In the genomic region with DNA sequence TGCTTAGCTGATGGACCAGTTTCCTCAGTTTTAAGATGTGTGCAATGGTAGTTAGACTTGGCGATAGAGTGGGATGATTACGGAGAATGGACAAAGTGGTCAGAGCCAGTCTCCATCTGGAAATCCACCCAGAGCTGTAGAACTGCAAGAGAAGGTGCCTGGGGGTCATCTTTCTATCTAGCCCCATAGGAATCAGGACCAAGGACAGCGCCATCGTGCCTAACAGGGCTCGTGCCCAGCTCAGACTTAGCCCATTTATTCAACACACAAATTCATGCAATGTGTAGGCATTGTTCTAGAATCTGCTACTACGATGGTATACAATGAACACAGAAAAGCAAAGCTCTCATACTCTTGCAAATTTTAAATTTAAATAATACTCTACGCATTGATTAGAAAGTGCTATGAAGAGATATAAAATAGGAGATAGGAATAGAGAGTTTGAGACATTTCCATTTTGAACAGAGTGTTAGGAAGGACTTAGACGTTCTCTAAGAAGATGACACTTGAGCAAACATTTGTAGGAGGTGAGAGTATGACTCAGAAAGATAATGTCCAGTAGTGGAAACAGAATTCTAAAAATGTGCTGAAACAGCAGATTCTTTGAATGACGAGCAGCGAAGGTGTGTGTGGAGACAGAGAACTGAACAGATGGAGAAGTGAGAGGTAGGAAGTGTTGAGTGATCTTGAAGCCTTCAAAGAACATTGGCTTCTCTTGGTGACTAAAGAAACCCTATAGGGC, we compare ENCODE assay signal across 12 mouse cellular contexts. TPM values are rescaled to one million over a fixed set of nuclear protein-coding genes. Genes with fewer than 3 reads are reported as not detected.
DNase-seq lines count a peak whose midpoint lies in the region; ATAC-seq and TF ChIP-seq lines count a peak whose summit lies in the region.
"Had no signal": no experiment of that assay in that cellular context is flagged by ENCODE, and none has a peak within 500 bp of the region (broad histone marks: within the 10 kb centered on the region; RNA-seq: fewer than 3 reads in every experiment).

No protein-coding gene starts in this region.

- no peak for TF ChIP-seq CTCF in hindbrain, postnatal 0 days (IDR thresholded peaks at IDR 0.05; ENCODE audit: low read depth)

- no peak overlapping the region for H3K4me2 ChIP-seq in hindbrain, embryonic 11.5 days (replicated peaks; ENCODE audit: low read depth, low read length)
- no peak overlapping the region for H3K4me2 ChIP-seq in hindbrain, postnatal 0 days (ENCODE audit: low read depth, low read length)
- H3K4me2 ChIP-seq: liver, embryonic 15.5 days had no signal

- H3K27me3 ChIP-seq in hindbrain, embryonic 11.5 days (ENCODE audit: control insufficient read depth, insufficient read depth, low read length), result no peaks in the 10 kb centered on the region
- no peaks in the 10 kb centered on the region for H3K27me3 ChIP-seq in hindbrain, postnatal 0 days (ENCODE audit: insufficient read depth, low read length)
- H3K27me3 ChIP-seq: liver, embryonic 15.5 days had no signal

- H3K36me3 ChIP-seq in hindbrain, embryonic 11.5 days (ENCODE audit: control insufficient read depth, insufficient read depth, low read length), result no peaks in the 10 kb centered on the region
- no peaks in the 10 kb centered on the region for H3K36me3 ChIP-seq in hindbrain, postnatal 0 days (ENCODE audit: insufficient read depth, low read length)
- H3K36me3 ChIP-seq: forebrain, embryonic 10.5 days; liver, embryonic 15.5 days had no signal

- ATAC-seq in hindbrain, embryonic 11.5 days (ENCODE audit: low FRiP score), result no peak
- no peak for ATAC-seq in hindbrain, postnatal 0 days

- WGBS in hindbrain, embryonic 11.5 days, result 57% methylated on average over 10 of the region's 10 CpGs
- WGBS in hindbrain, postnatal 0 days, result 57% methylated on average over 10 of the region's 10 CpGs

- H3K9me3 ChIP-seq in hindbrain, embryonic 11.5 days (ENCODE audit: control insufficient read depth, low read length), result no peaks in the 10 kb centered on the region
- H3K9me3 ChIP-seq in hindbrain, postnatal 0 days (ENCODE audit: low read length), result no peaks in the 10 kb centered on the region
- H3K9me3 ChIP-seq: forebrain, embryonic 10.5 days; liver, embryonic 15.5 days had no signal

- no peak overlapping the region for H3K4me3 ChIP-seq in hindbrain, embryonic 11.5 days (ENCODE audit: low read depth, low read length)
- H3K4me3 ChIP-seq in hindbrain, postnatal 0 days (ENCODE audit: low read length), result no peak overlapping the region
- H3K4me3 ChIP-seq: forebrain, embryonic 10.5 days; liver, embryonic 15.5 days had no signal

- H3K4me1 ChIP-seq in hindbrain, embryonic 11.5 days (replicated peaks; ENCODE audit: control insufficient read depth, insufficient read depth, low read length), result no peaks in the 10 kb centered on the region
- no peaks in the 10 kb centered on the region for H3K4me1 ChIP-seq in hindbrain, postnatal 0 days (ENCODE audit: insufficient read depth, low read length)
- H3K4me1 ChIP-seq: forebrain, embryonic 10.5 days; liver, embryonic 15.5 days had no signal

- DNase-seq in hindbrain, embryonic 11.5 days (ENCODE audit: low spot score), result peak; percentile 49
- no peak for DNase-seq in hindbrain, postnatal 0 days (ENCODE audit: low spot score)
- DNase-seq in urinary bladder, postnatal 25 days (ENCODE audit: low spot score), result peak; percentile 7
- DNase-seq in urinary bladder, postnatal 36 days (ENCODE audit: low spot score in 2 of 2), result no peak
- DNase-seq in forelimb bud, embryonic 11.5 days (ENCODE audit: low read depth, low spot score), result peak; percentile 70
- no peak for DNase-seq in layer of hippocampus, adult 8-10 months (ENCODE audit: low spot score in 2 of 2)
- DNase-seq in B cell, adult 2 months, result no peak
- DNase-seq in cerebellum, adult 11-12 months, result no peak

- no peak overlapping the region for H3K9ac ChIP-seq in hindbrain, embryonic 11.5 days (ENCODE audit: low read depth, low read length)
- no peak overlapping the region for H3K9ac ChIP-seq in hindbrain, postnatal 0 days (replicated peaks; ENCODE audit: low read length)
- H3K9ac ChIP-seq: liver, embryonic 15.5 days had no signal

- no peak overlapping the region for H3K27ac ChIP-seq in hindbrain, embryonic 11.5 days (ENCODE audit: low read depth, low read length)
- H3K27ac ChIP-seq in hindbrain, postnatal 0 days, result no peak overlapping the region
- H3K27ac ChIP-seq: forebrain, embryonic 10.5 days; liver, embryonic 15.5 days had no signal

RNA-seq across cellular contexts. Expression of a gene that starts 2.0 kb away (rescaled TPM):
- polyA plus RNA-seq in hindbrain, embryonic 11.5 days (2014; fragmentation: Nextera tagmentation; extraction: Ambion mirVana), result not detected in 2 replicates
- total RNA-seq in hindbrain, postnatal 0 days (2014; rRNA removed), result not detected in 2 replicates
- not detected in 2 replicates for polyA plus RNA-seq in hindbrain, postnatal 0 days (2015; fragmentation: Nextera tagmentation; extraction: Ambion mirVana)
- total RNA-seq in layer of hippocampus, adult 8-10 months (2022), result not detected
- total RNA-seq: adrenal gland, adult 18-20 months; hematopoietic stem cell, adult 5-6 weeks had no signal
- polyA plus RNA-seq: forebrain, embryonic 10.5 days; liver, embryonic 15.5 days had no signal

RNA-seq across cellular contexts. Expression of a gene that starts 10.1 kb away (rescaled TPM):
- not detected in 2 replicates for polyA plus RNA-seq in hindbrain, embryonic 11.5 days (2014; fragmentation: Nextera tagmentation; extraction: Ambion mirVana)
- not detected in 2 replicates for total RNA-seq in hindbrain, postnatal 0 days (2014; rRNA removed)
- not detected in 2 replicates for polyA plus RNA-seq in hindbrain, postnatal 0 days (2015; fragmentation: Nextera tagmentation; extraction: Ambion mirVana)
- not detected for total RNA-seq in layer of hippocampus, adult 8-10 months (2022)
- total RNA-seq: adrenal gland, adult 18-20 months; hematopoietic stem cell, adult 5-6 weeks had no signal
- polyA plus RNA-seq: forebrain, embryonic 10.5 days; liver, embryonic 15.5 days had no signal

RNA-seq across cellular contexts. Expression of a gene that starts 18.6 kb away (rescaled TPM):
- not detected in 2 replicates for polyA plus RNA-seq in hindbrain, embryonic 11.5 days (2014; fragmentation: Nextera tagmentation; extraction: Ambion mirVana)
- total RNA-seq in hindbrain, postnatal 0 days (2014; rRNA removed), result not detected in 2 replicates
- not detected in 2 replicates for polyA plus RNA-seq in hindbrain, postnatal 0 days (2015; fragmentation: Nextera tagmentation; extraction: Ambion mirVana)
- not detected for total RNA-seq in layer of hippocampus, adult 8-10 months (2022)
- total RNA-seq: adrenal gland, adult 18-20 months; hematopoietic stem cell, adult 5-6 weeks had no signal
- polyA plus RNA-seq: forebrain, embryonic 10.5 days; liver, embryonic 15.5 days had no signal

RNA-seq across cellular contexts. Expression of a gene that starts 29.4 kb away (rescaled TPM):
- not detected in 2 replicates for polyA plus RNA-seq in hindbrain, embryonic 11.5 days (2014; fragmentation: Nextera tagmentation; extraction: Ambion mirVana)
- total RNA-seq in hindbrain, postnatal 0 days (2014; rRNA removed), result not detected in 2 replicates
- 0.04 TPM in 1 of 2 replicates, not detected in the other for polyA plus RNA-seq in hindbrain, postnatal 0 days (2015; fragmentation: Nextera tagmentation; extraction: Ambion mirVana)
- total RNA-seq in layer of hippocampus, adult 8-10 months (2022), result not detected
- total RNA-seq: adrenal gland, adult 18-20 months; hematopoietic stem cell, adult 5-6 weeks had no signal
- polyA plus RNA-seq: forebrain, embryonic 10.5 days; liver, embryonic 15.5 days had no signal

RNA-seq across cellular contexts. Expression of a gene that starts 36.6 kb away (rescaled TPM):
- not detected in 2 replicates for polyA plus RNA-seq in hindbrain, embryonic 11.5 days (2014; fragmentation: Nextera tagmentation; extraction: Ambion mirVana)
- not detected in 2 replicates for total RNA-seq in hindbrain, postnatal 0 days (2014; rRNA removed)
- polyA plus RNA-seq in hindbrain, postnatal 0 days (2015; fragmentation: Nextera tagmentation; extraction: Ambion mirVana), result not detected in 2 replicates
- total RNA-seq in layer of hippocampus, adult 8-10 months (2022), result not detected
- total RNA-seq: adrenal gland, adult 18-20 months; hematopoietic stem cell, adult 5-6 weeks had no signal
- polyA plus RNA-seq: forebrain, embryonic 10.5 days; liver, embryonic 15.5 days had no signal

Comparison
In these comparisons a context has a peak if more than half of its experiments do, and no peak if none do; other contexts are left out.
1. DNase-seq: peak in hindbrain, embryonic 11.5 days (single experiment), urinary bladder, postnatal 25 days (single experiment) and forelimb bud, embryonic 11.5 days (single experiment); none in hindbrain, postnatal 0 days (single experiment), urinary bladder, postnatal 36 days (0 of 2), layer of hippocampus, adult 8-10 months (0 of 2), B cell, adult 2 months (0 of 2) and cerebellum, adult 11-12 months (single experiment).